Mouse (Mus musculus) ES-Bruce4 (cell line): ENCODE results near the gene Ak7.

Experiments used
- CTCF ChIP-seq: IDR thresholded peaks from one replicate; pipeline ENCODE4 v1.8.1; 2011; ENCODE audit warnings: low read depth, low read length
- POLR2A ChIP-seq: IDR thresholded peaks from one replicate; pipeline ENCODE4 v1.8.1; 2011; ENCODE audit warnings: low read length; ENCODE audit not compliant: insufficient read depth

- TF ChIP-seq POLR2A (no peak), CTCF (no peak)
Observed at GRCm38 (mm10) chr12:105759849-105760478, 54.2 kb downstream of the Ak7 start.
